Mouse (Mus musculus) forebrain, embryonic 14.5 days (tissue): ENCODE results near the gene Tcl1b4. TPM values are rescaled to one million over a fixed set of nuclear protein-coding genes. Genes with fewer than 3 reads are reported as not detected.
"Not testable (repeated sequence)": the region's sequence is repeated elsewhere in the genome, so short reads cannot be mapped to it uniquely, and the experiment has no call there.

Source experiments
- ATAC-seq: fragments of 200-750 bp; cut with Nextera tagmentation; 2 replicates; pipeline ENCODE4 v1.8.0; 2017; ENCODE audit warnings: mild to moderate bottlenecking, moderate library complexity
- DNase-seq: peaks from one replicate; pipeline ENCODE4 v3.0.0-alpha.2; 2015; ENCODE audit warnings: low spot score
- H3K27ac ChIP-seq: fragments of 300-500 bp; sonication (generic); 2 replicates; pipeline ENCODE4 v1.5.1; 2014; ENCODE audit warnings: low read depth, mild to moderate bottlenecking, control low read depth, low read length, moderate library complexity
- H3K27me3 ChIP-seq: fragments of 300-500 bp; sonication (generic); replicated peaks from 2 replicates; pipeline ENCODE4 v1.6.1; 2014; ENCODE audit warnings: low read length, control low read depth, mixed read lengths; ENCODE audit not compliant: control insufficient read depth, insufficient read depth
- H3K36me3 ChIP-seq: fragments of 300-500 bp; sonication (generic); 2 replicates; pipeline ENCODE4 v1.6.1; 2014; ENCODE audit warnings: low read length, control low read depth; ENCODE audit not compliant: control insufficient read depth, insufficient read depth
- H3K4me1 ChIP-seq: fragments of 300-500 bp; sonication (generic); 2 replicates; pipeline ENCODE4 v1.6.1; 2014; ENCODE audit warnings: antibody characterized with exemption, low read length, control low read depth; ENCODE audit not compliant: control insufficient read depth, insufficient read depth
- H3K4me2 ChIP-seq: fragments of 300-500 bp; sonication (generic); 2 replicates; pipeline ENCODE4 v1.6.1; 2014; ENCODE audit warnings: mild to moderate bottlenecking, control low read depth, low read length
- H3K4me3 ChIP-seq: fragments of 300-500 bp; sonication (generic); 2 replicates; pipeline ENCODE4 v1.5.1; 2014; ENCODE audit warnings: low read depth, low read length, control low read depth
- H3K9ac ChIP-seq: fragments of 300-500 bp; sonication (generic); 2 replicates; pipeline ENCODE4 v1.6.1; 2014; ENCODE audit warnings: mild to moderate bottlenecking, low read length, control low read depth, moderate library complexity
- H3K9me3 ChIP-seq: fragments of 300-500 bp; sonication (generic); replicated peaks from 2 replicates; pipeline ENCODE4 v1.6.1; 2016; ENCODE audit warnings: low read length, control low read depth, mixed read lengths; ENCODE audit not compliant: control insufficient read depth
- WGBS: fragments of 180-500 bp; shearing (Covaris S2); extraction: QIAGEN DNeasy Blood & Tissue Kit; methylation state at CpG from one replicate; pipeline ENCODE4 v1.1.7; 2014; 5-methylcytosine and 5-hydroxymethylcytosine counted together
- polyA plus RNA-seq: library from polyadenylated mRNA; unstranded; fragments of >200 nt; fragmentation: Nextera tagmentation; extraction: Ambion mirVana; gene quantifications from 2 replicates; pipeline ENCODE4 v1.2.1, GENCODE M21; 2014

Gene Tcl1b4
- not detected in 2 replicates for polyA plus RNA-seq

- 64% methylated on average over 1 of the region's 1 CpGs for WGBS
- not testable (repeated sequence) for H3K27me3 ChIP-seq, H3K9ac ChIP-seq, ATAC-seq, H3K4me3 ChIP-seq, H3K4me1 ChIP-seq, H3K27ac ChIP-seq, H3K4me2 ChIP-seq, DNase-seq, H3K36me3 ChIP-seq, H3K9me3 ChIP-seq
Measured at GRCm38 (mm10) chr12:105201657-105202056, at the start of gene Tcl1b4. Gene Tcl1b4 (plus strand): TSS chr12:105201957.

- not testable (repeated sequence) for H3K27ac ChIP-seq, H3K4me1 ChIP-seq, H3K27me3 ChIP-seq, H3K4me3 ChIP-seq, H3K36me3 ChIP-seq, H3K9ac ChIP-seq, H3K9me3 ChIP-seq, ATAC-seq, H3K4me2 ChIP-seq, DNase-seq
- WGBS: 80% methylated on average over 4 of the region's 4 CpGs
Measured at GRCm38 (mm10) chr12:105155286-105155685, 46.5 kb upstream of the Tcl1b4 start.

- H3K27ac ChIP-seq: no peak overlapping the region
- H3K27me3 ChIP-seq: no peaks in the 10 kb centered on the region
- no peak overlapping the region for H3K4me3 ChIP-seq
- no peaks in the 10 kb centered on the region for H3K36me3 ChIP-seq
- no peak for DNase-seq
- H3K4me2 ChIP-seq: no peak overlapping the region
- ATAC-seq: no peak
- no peaks in the 10 kb centered on the region for H3K9me3 ChIP-seq
- no peaks in the 10 kb centered on the region for H3K4me1 ChIP-seq
- H3K9ac ChIP-seq: no peak overlapping the region
- 82% methylated on average over 6 of the region's 6 CpGs for WGBS
Measured at GRCm38 (mm10) chr12:105158842-105159241, 42.9 kb upstream of the Tcl1b4 start.

GRCm38 (mm10) chr12:105159390-105159789 is 42.4 kb upstream of the Tcl1b4 start, which contains the start of gene Tcl1b1:
Gene Tcl1b1 (plus strand): TSS chr12:105159690.
- H3K4me1 ChIP-seq: no peaks in the 10 kb centered on the region
- no peak within 1 kb of the TSS for H3K4me3 ChIP-seq
- DNase-seq (no peak), ATAC-seq (no peak)
- H3K4me2 ChIP-seq: no peak within 1 kb of the TSS
- no peaks in the 10 kb centered on the region for H3K9me3 ChIP-seq
- H3K27me3 ChIP-seq: no peaks in the 10 kb centered on the region
- 76% methylated on average over 4 of the region's 4 CpGs for WGBS
- H3K9ac ChIP-seq: no peak within 1 kb of the TSS
- no peaks in the 10 kb centered on the region for H3K36me3 ChIP-seq
- H3K27ac ChIP-seq: no peak within 1 kb of the TSS

GRCm38 (mm10) chr12:105166734-105167133 is 35.0 kb upstream of the Tcl1b4 start:
- no peak for DNase-seq
- no peak for ATAC-seq
- Histone ChIP-seq H3K4me2 (no peak overlapping the region), H3K27ac (no peak overlapping the region), H3K4me3 (no peak overlapping the region), H3K4me1 (no peaks in the 10 kb centered on the region), H3K36me3 (no peaks in the 10 kb centered on the region), H3K27me3 (no peaks in the 10 kb centered on the region), H3K9me3 (no peaks in the 10 kb centered on the region), H3K9ac (no peak overlapping the region)
- WGBS: 79% methylated on average over 3 of the region's 3 CpGs

GRCm38 (mm10) chr12:105173366-105173765 is 28.4 kb upstream of the Tcl1b4 start:
- H3K4me2 ChIP-seq: no peak overlapping the region
- ATAC-seq (no peak), DNase-seq (no peak)
- H3K4me3 ChIP-seq: no peak overlapping the region
- no peaks in the 10 kb centered on the region for H3K36me3 ChIP-seq
- H3K27me3 ChIP-seq: no peaks in the 10 kb centered on the region
- no peak overlapping the region for H3K9ac ChIP-seq
- WGBS: 92% methylated on average over 2 of the region's 2 CpGs
- H3K4me1 ChIP-seq: no peaks in the 10 kb centered on the region
- H3K9me3 ChIP-seq: no peaks in the 10 kb centered on the region
- no peak overlapping the region for H3K27ac ChIP-seq

- H3K4me1 ChIP-seq, H3K36me3 ChIP-seq, H3K27ac ChIP-seq, H3K9me3 ChIP-seq, H3K4me3 ChIP-seq, H3K9ac ChIP-seq, H3K27me3 ChIP-seq, DNase-seq, H3K4me2 ChIP-seq, ATAC-seq: not testable (repeated sequence)
- 40% methylated on average over 2 of the region's 2 CpGs for WGBS
Measured at GRCm38 (mm10) chr12:105174318-105174717, 27.4 kb upstream of the Tcl1b4 start.

- H3K4me1 ChIP-seq, H3K4me2 ChIP-seq, H3K4me3 ChIP-seq, H3K27ac ChIP-seq, H3K27me3 ChIP-seq, H3K9me3 ChIP-seq, H3K36me3 ChIP-seq, DNase-seq, ATAC-seq, H3K9ac ChIP-seq: not testable (repeated sequence)
- WGBS: 81% methylated on average over 3 of the region's 3 CpGs
Measured at GRCm38 (mm10) chr12:105176044-105176443, 25.7 kb upstream of the Tcl1b4 start, which contains the start of gene Tcl1b5. Gene Tcl1b5 (plus strand): TSS chr12:105176344.

GRCm38 (mm10) chr12:105181040-105181644 is 20.6 kb upstream of the Tcl1b4 start:
- not testable (repeated sequence) for H3K36me3 ChIP-seq, ATAC-seq, H3K4me3 ChIP-seq, H3K9ac ChIP-seq, H3K27ac ChIP-seq, H3K27me3 ChIP-seq, H3K9me3 ChIP-seq, H3K4me1 ChIP-seq, DNase-seq, H3K4me2 ChIP-seq
- WGBS: 80% methylated on average over 4 of the region's 4 CpGs
